Mouse (Mus musculus): ENCODE data around the gene Sf1. TPM values are rescaled to one million over a fixed set of nuclear protein-coding genes. Genes with fewer than 3 reads are reported as not detected.

Gene Sf1
- polyA plus RNA-seq, 1 experiment, result 226 TPM

GRCm38 (mm10) chr19:6331719-6332516, 31.6 kb upstream of the Sf1 start:
- Histone ChIP-seq H3K4me3 (ENCODE audit: insufficient read depth, low read length) (no peak overlapping the region), H3K27ac (ENCODE audit: insufficient read depth, low read length) (no peak overlapping the region), H3K4me1 (ENCODE audit: control insufficient read depth, insufficient read depth, low read length) (peaks cover 10% of the 10 kb centered on the region)
- TF ChIP-seq CTCF (IDR thresholded peaks at IDR 0.05; ENCODE audit: borderline replicate concordance, insufficient read depth, low read length), result no peak
- no peak for TF ChIP-seq POLR2A (IDR thresholded peaks at IDR 0.05; ENCODE audit: low read depth, low read length)

DNA sequence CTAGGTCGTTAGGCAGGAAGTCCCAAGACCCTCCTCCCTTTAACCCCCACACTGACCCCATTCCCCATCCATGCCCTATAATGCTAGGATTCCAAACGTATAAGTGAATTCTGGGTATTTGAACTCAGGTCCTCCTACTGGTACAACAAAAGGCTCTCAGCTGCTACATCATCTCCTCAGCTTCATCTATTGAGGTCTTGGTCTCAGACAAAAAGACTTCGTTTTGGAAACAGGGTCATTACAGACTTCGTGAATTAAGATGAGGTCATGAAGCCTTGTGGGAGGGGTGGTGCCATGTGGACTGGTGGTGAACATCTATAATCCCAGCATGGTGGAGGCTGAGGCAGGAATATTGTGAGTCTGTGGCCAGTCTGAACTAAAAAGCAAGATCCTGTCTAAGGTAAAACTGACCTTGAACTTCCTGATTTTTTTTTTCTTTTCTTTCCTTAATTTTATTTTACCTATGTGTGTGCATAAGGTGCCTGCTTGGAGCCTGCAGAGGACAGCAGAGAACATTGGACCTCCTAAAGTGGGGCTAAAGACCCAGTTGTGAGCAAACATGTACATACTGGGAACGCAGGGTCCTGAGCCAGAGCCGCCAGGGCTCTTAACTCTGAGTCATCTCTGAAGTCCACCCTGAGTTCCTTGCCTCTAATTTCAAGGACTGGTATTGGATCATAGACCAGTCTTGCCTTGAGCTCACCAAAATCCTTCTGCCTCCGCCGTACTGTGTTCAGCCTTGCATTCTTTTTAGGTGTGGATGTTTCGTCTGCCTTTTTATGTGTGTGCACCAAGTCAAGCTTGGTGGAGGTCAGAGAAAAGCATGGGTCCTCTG, 29.5 kb upstream of the Sf1 start:
- TF ChIP-seq CTCF (IDR thresholded peaks at IDR 0.05; ENCODE audit: borderline replicate concordance, insufficient read depth, low read length) (no peak), POLR2A (IDR thresholded peaks at IDR 0.05; ENCODE audit: low read depth, low read length) (no peak)
- H3K4me3 ChIP-seq (ENCODE audit: insufficient read depth, low read length), result no peak overlapping the region
- peak overlapping the region; percentile 52 for H3K27ac ChIP-seq (ENCODE audit: insufficient read depth, low read length)
- peaks cover 13% of the 10 kb centered on the region for H3K4me1 ChIP-seq (ENCODE audit: control insufficient read depth, insufficient read depth, low read length)

DNA sequence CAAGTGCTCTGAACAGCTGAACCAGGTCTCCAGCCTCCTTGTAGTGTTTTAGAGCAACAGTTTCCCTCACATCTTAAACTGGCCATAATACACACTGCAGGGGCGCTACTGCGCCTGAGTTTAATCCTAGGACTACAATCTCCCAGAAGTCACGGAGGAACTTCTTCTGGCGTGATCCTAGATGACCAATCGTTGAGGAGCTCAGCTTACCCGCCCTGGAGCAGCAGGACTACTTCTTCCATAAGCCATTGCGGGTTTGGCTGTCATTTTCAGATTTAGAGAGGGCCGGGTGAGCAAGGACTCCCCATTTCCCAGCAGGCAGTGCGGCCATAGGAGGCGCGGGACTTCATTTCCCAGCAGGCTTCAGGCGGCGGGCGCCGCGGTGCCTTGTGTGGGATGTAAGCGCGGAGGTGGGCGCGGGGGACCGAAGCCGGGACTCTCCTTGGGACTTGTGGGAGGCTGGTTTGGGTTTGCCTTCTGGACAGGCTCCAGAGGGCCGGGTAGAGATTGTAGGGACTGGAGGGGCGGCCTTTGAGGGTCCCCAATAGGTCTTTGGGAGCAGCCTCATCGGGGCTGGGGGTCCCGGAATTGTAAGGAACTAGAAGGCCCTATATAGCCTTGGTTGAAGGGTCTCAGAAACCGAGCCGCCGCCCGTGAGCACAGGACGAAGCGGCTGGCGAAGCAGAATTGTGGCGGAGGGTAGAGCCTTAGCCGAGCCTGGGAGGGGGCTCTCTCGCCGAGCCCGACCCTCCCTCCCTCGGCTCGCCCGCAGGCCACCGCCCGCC, 28.6 kb upstream of the Sf1 start, which contains the start of gene Men1:
Gene Men1 (plus strand): TSS at position 307 of the 785 bp plus-strand sequence.
- Histone ChIP-seq H3K4me1 (ENCODE audit: control insufficient read depth, insufficient read depth, low read length) (peaks cover 13% of the 10 kb centered on the region), H3K27ac (ENCODE audit: insufficient read depth, low read length) (peak within 1 kb of the TSS; percentile 52), H3K4me3 (ENCODE audit: insufficient read depth, low read length) (peak within 1 kb of the TSS; percentile 83)
- no peak for TF ChIP-seq CTCF (IDR thresholded peaks at IDR 0.05; ENCODE audit: borderline replicate concordance, insufficient read depth, low read length)
- peak; percentile 72 for TF ChIP-seq POLR2A (IDR thresholded peaks at IDR 0.05; ENCODE audit: low read depth, low read length)

DNA sequence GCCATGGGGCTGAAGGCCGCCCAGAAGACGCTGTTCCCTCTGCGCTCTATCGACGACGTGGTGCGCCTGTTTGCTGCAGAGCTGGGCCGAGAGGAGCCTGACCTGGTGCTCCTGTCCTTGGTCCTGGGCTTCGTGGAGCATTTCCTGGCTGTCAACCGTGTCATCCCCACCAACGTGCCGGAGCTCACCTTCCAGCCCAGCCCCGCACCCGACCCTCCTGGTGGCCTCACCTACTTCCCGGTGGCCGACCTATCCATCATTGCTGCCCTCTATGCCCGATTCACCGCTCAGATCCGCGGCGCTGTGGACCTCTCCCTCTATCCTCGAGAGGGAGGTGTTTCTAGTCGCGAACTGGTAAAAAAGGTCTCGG, 28.0 kb upstream of the Sf1 start:
- Histone ChIP-seq H3K27ac (ENCODE audit: insufficient read depth, low read length) (no peak overlapping the region), H3K4me1 (ENCODE audit: control insufficient read depth, insufficient read depth, low read length) (peaks cover 13% of the 10 kb centered on the region), H3K4me3 (ENCODE audit: insufficient read depth, low read length) (peak overlapping the region; percentile 83)
- 0 out of 2 replicates have a peak, but pooled peaks have one; percentile 31 for TF ChIP-seq POLR2A (IDR thresholded peaks at IDR 0.05; ENCODE audit: low read depth, low read length)
- no peak for TF ChIP-seq CTCF (IDR thresholded peaks at IDR 0.05; ENCODE audit: borderline replicate concordance, insufficient read depth, low read length)

DNA sequence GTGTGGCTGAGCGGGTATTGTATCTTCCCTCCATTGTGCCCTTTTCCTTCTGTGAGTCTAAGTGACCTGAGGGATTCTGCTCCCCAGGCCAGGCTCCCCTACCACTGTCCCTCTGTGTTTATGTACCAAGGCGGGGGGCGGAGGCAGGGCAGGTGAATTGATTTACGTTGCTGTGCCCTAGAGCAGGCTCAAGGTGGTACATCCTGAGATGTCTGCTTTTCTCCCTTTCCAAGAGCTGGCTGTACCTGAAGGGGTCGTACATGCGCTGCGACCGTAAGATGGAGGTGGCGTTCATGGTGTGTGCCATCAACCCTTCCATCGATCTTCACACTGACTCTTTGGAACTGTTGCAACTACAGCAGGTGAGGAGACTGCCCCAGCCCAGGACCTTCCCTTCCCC, 26.6 kb upstream of the Sf1 start:
- Histone ChIP-seq H3K4me1 (ENCODE audit: control insufficient read depth, insufficient read depth, low read length) (peaks cover 10% of the 10 kb centered on the region; the same call in 1 of the 2 replicates), H3K4me3 (ENCODE audit: insufficient read depth, low read length) (peak overlapping the region; percentile 83), H3K27ac (ENCODE audit: insufficient read depth, low read length) (no peak overlapping the region)
- TF ChIP-seq CTCF (IDR thresholded peaks at IDR 0.05; ENCODE audit: borderline replicate concordance, insufficient read depth, low read length), result no peak
- TF ChIP-seq POLR2A (IDR thresholded peaks at IDR 0.05; ENCODE audit: low read depth, low read length), result no peak

- peaks cover 10% of the 10 kb centered on the region; the same call in 1 of the 2 replicates for H3K4me1 ChIP-seq (ENCODE audit: control insufficient read depth, insufficient read depth, low read length)
- no peak for TF ChIP-seq POLR2A (IDR thresholded peaks at IDR 0.05; ENCODE audit: low read depth, low read length)
- no peak for TF ChIP-seq CTCF (IDR thresholded peaks at IDR 0.05; ENCODE audit: borderline replicate concordance, insufficient read depth, low read length)
- no peak overlapping the region for H3K4me3 ChIP-seq (ENCODE audit: insufficient read depth, low read length)
- H3K27ac ChIP-seq (ENCODE audit: insufficient read depth, low read length), result no peak overlapping the region
These were observed 25.3 kb upstream of the Sf1 start for GRCm38 (mm10) chr19:6338171-6338570.

DNA sequence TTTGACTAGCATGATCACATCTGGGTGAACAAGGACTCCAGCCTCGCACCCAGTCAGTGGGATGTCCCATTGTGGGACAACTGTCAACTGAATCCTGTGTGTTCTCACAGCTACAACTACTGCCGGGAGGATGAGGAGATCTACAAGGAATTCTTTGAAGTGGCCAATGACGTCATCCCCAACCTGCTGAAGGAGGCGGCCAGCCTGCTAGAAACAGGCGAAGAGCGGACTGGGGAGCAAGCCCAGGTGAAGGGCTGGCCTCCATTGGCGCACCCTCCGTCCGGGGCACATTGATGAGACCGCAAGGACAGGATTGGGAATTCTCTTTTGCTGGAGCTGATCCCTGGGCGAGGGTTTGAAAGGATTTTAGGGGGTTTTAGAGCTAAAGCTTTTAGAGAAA, 24.8 kb upstream of the Sf1 start:
- no peak overlapping the region for H3K4me3 ChIP-seq (ENCODE audit: insufficient read depth, low read length)
- no peak for TF ChIP-seq CTCF (IDR thresholded peaks at IDR 0.05; ENCODE audit: borderline replicate concordance, insufficient read depth, low read length)
- no peak for TF ChIP-seq POLR2A (IDR thresholded peaks at IDR 0.05; ENCODE audit: low read depth, low read length)
- H3K27ac ChIP-seq (ENCODE audit: insufficient read depth, low read length), result no peak overlapping the region
- peaks cover 10% of the 10 kb centered on the region; the same call in 1 of the 2 replicates for H3K4me1 ChIP-seq (ENCODE audit: control insufficient read depth, insufficient read depth, low read length)

DNA sequence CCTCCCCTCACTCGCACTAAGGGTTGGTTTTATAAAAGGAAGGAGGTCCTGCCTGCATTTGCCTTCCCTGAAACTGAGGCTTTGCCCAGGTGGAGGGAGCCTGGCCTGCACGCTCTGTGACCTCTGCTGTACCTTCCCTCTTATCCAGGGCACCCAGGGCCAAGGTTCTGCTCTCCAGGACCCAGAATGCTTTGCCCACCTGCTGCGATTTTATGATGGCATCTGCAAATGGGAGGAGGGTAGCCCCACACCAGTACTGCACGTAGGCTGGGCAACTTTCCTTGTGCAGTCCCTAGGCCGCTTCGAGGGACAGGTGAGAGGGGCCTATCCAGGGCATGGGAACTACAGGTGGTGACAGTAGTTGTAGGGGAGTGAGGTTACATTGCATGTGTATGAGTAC, 24.3 kb upstream of the Sf1 start:
- H3K4me1 ChIP-seq (ENCODE audit: control insufficient read depth, insufficient read depth, low read length), result peaks cover 8% of the 10 kb centered on the region; the same call in 1 of the 2 replicates
- TF ChIP-seq POLR2A (IDR thresholded peaks at IDR 0.05; ENCODE audit: low read depth, low read length) (no peak), CTCF (IDR thresholded peaks at IDR 0.05; ENCODE audit: borderline replicate concordance, insufficient read depth, low read length) (no peak)
- H3K27ac ChIP-seq (ENCODE audit: insufficient read depth, low read length), result no peak overlapping the region
- no peak overlapping the region for H3K4me3 ChIP-seq (ENCODE audit: insufficient read depth, low read length)

DNA sequence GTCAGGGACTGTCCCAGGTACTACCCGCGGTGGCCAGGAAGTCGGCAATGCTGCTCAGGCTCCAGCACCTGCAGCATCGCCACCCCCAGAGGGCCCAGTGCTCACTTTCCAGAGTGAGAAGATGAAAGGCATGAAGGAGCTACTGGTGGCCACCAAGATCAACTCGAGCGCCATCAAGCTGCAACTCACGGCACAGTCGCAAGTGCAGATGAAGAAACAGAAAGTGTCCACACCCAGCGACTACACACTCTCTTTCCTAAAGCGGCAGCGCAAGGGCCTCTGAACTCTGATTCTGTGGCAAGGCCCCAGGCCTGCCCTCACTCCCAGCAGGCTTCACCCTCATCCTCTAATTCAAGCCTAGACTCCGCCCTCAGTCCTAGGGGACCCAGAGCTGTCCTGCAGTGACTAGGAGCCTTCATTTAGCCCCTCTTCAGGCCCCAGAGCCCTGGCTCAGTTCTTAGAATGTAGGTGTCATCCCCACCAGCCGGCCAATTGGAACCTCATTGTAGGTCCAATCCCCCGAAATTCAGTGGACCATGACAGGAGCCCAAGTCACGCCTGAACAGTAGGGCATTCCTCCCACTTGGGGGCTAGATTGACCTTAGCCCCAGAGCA, 23.5 kb upstream of the Sf1 start:
- TF ChIP-seq CTCF (IDR thresholded peaks at IDR 0.05; ENCODE audit: borderline replicate concordance, insufficient read depth, low read length) (no peak), POLR2A (IDR thresholded peaks at IDR 0.05; ENCODE audit: low read depth, low read length) (no peak)
- Histone ChIP-seq H3K4me1 (ENCODE audit: control insufficient read depth, insufficient read depth, low read length) (peaks cover 5% of the 10 kb centered on the region; the same call in 1 of the 2 replicates), H3K4me3 (ENCODE audit: insufficient read depth, low read length) (no peak overlapping the region), H3K27ac (ENCODE audit: insufficient read depth, low read length) (no peak overlapping the region)
